Mouse (Mus musculus): ENCODE results near the gene Car11. TPM values are rescaled to one million over a fixed set of nuclear protein-coding genes. Genes with fewer than 3 reads are reported as not detected.

Gene Car11
- polyA plus RNA-seq, 1 experiment from 2014 or later, result 3.3 TPM

GRCm38 (mm10) chr7:45701607-45702006 lies 2.0 kb downstream of the Car11 start:
- Histone ChIP-seq H3K36me3 (ENCODE audit: control insufficient read depth, insufficient read depth, low read length) (no peaks in the 10 kb centered on the region), H3K27me3 (ENCODE audit: control insufficient read depth, insufficient read depth, low read depth, low read length) (peaks cover 30% of the 10 kb centered on the region), H3K9ac (ENCODE audit: low read length) (no peak overlapping the region), H3K4me2 (ENCODE audit: low read depth, low read length) (no peak overlapping the region), H3K4me1 (replicated peaks; ENCODE audit: control insufficient read depth, insufficient read depth, low read length) (peaks cover 33% of the 10 kb centered on the region), H3K9me3 (ENCODE audit: control insufficient read depth, low read length) (no peaks in the 10 kb centered on the region), H3K4me3 (ENCODE audit: low read length) (no peak overlapping the region), H3K27ac (ENCODE audit: low read length) (no peak overlapping the region)
- ATAC-seq (ENCODE audit: low read depth), result no peak
- 87% methylated on average over 11 of the region's 11 CpGs for WGBS

DNA sequence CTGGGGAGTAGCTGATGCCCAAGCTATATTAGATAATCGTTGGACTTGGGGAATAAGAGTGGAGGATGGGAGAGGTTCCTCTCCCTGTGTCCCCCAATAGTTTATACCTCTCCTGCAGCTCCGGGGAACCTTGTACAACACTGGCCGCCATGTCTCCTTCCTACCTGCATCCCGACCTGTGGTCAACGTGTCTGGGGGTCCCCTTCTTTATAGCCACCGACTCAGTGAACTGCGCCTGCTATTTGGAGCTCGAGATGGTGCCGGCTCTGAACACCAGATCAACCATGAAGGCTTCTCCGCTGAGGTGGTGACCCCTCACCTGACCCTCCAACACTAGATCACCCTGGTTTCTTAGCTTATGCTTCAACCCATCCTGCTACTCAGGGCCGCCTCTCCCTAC lies 2.7 kb downstream of the Car11 start:
- no peak overlapping the region for H3K27ac ChIP-seq (ENCODE audit: low read length)
- peaks cover 30% of the 10 kb centered on the region for H3K27me3 ChIP-seq (ENCODE audit: control insufficient read depth, insufficient read depth, low read depth, low read length)
- no peaks in the 10 kb centered on the region for H3K36me3 ChIP-seq (ENCODE audit: control insufficient read depth, insufficient read depth, low read length)
- no peak overlapping the region for H3K9ac ChIP-seq (ENCODE audit: low read length)
- H3K4me2 ChIP-seq (ENCODE audit: low read depth, low read length), result no peak overlapping the region
- H3K4me3 ChIP-seq (ENCODE audit: low read length), result no peak overlapping the region
- H3K9me3 ChIP-seq (ENCODE audit: control insufficient read depth, low read length), result no peaks in the 10 kb centered on the region
- peaks cover 37% of the 10 kb centered on the region for H3K4me1 ChIP-seq (replicated peaks; ENCODE audit: control insufficient read depth, insufficient read depth, low read length)
- WGBS, result 93% methylated on average over 11 of the region's 11 CpGs
- ATAC-seq (ENCODE audit: low read depth), result no peak

DNA sequence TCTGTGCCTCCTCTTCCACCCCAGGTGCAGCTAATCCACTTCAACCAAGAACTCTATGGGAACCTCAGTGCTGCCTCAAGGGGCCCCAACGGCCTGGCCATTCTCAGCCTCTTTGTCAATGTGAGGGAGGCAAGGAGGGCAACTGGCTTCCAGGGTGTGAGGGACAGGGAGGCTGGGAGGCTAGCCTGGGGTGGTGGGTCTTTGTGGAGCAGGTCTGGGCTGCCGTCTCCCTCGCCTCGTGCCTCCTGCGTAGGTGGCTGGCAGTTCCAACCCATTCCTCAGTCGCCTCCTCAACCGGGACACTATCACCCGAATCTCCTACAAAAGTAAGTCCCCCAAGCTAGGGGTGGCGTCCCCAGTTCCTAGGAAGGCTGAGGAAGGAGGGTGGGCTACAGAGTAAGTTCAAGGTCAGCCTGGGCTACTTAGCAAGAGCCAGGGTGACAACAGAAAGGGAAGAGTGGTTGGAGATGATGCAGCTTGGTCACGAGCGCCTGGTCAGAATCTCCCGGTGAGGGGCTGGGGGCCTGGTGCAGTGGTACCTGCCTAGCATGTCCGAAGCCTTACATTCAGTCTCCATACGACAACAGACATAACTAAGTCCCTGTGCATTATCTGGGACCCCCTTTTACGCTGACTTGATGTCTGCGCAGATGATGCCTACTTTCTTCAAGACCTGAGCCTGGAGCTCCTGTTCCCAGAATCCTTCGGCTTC lies 3.3 kb downstream of the Car11 start:
- WGBS, result 85% methylated on average over 17 of the region's 17 CpGs
- peaks cover 43% of the 10 kb centered on the region for H3K4me1 ChIP-seq (replicated peaks; ENCODE audit: control insufficient read depth, insufficient read depth, low read length)
- no peak overlapping the region for H3K9ac ChIP-seq (ENCODE audit: low read length)
- no peak overlapping the region; the same call in 1 of the 2 replicates for H3K4me2 ChIP-seq (ENCODE audit: low read depth, low read length)
- H3K36me3 ChIP-seq (ENCODE audit: control insufficient read depth, insufficient read depth, low read length), result no peaks in the 10 kb centered on the region
- H3K27ac ChIP-seq (ENCODE audit: low read length), result no peak overlapping the region
- peaks cover 30% of the 10 kb centered on the region for H3K27me3 ChIP-seq (ENCODE audit: control insufficient read depth, insufficient read depth, low read depth, low read length)
- H3K4me3 ChIP-seq (ENCODE audit: low read length), result no peak overlapping the region
- no peaks in the 10 kb centered on the region for H3K9me3 ChIP-seq (ENCODE audit: control insufficient read depth, low read length)
- no peak for ATAC-seq (ENCODE audit: low read depth)

- peak overlapping the region; percentile 68 for H3K4me3 ChIP-seq (ENCODE audit: low read length)
- peaks cover 50% of the 10 kb centered on the region for H3K4me1 ChIP-seq (replicated peaks; ENCODE audit: control insufficient read depth, insufficient read depth, low read length)
- 35% methylated on average over 12 of the region's 12 CpGs for WGBS
- no peaks in the 10 kb centered on the region for H3K36me3 ChIP-seq (ENCODE audit: control insufficient read depth, insufficient read depth, low read length)
- H3K9ac ChIP-seq (ENCODE audit: low read length), result peak overlapping the region; percentile 60
- ATAC-seq (ENCODE audit: low read depth), result no peak
- H3K27me3 ChIP-seq (ENCODE audit: control insufficient read depth, insufficient read depth, low read depth, low read length), result peaks cover 25% of the 10 kb centered on the region
- H3K27ac ChIP-seq (ENCODE audit: low read length), result peak overlapping the region; percentile 79
- no peaks in the 10 kb centered on the region for H3K9me3 ChIP-seq (ENCODE audit: control insufficient read depth, low read length)
- peak overlapping the region; percentile 97 for H3K4me2 ChIP-seq (ENCODE audit: low read depth, low read length)
Measured at GRCm38 (mm10) chr7:45703521-45704033, 3.9 kb downstream of the Car11 start.

DNA sequence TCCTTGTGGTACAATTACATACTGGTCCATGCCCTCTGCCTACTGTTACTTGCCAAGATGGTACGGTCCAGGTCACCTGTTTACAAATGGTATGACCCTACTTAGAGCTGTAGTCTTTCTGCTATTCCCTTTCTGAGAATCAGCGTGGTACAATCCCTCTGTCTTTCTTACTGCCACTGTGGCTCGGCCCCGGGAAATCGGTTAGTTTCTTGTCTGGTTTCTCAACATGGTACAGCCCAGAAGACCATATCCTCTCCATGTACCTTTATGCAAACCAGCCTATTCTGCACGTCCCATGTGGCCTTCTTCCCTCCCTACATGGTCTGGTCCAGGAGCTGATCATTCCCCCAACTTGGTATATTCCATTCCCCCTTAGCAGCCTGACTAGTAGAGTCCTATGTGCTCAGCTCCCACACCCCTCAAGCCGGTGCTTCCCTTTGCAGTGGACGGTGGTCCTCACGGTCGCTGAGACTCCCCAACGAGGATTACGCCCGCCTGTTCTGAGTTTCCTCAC lies 4.5 kb downstream of the Car11 start:
- peak overlapping the region; percentile 79 for H3K27ac ChIP-seq (ENCODE audit: low read length)
- H3K4me3 ChIP-seq (ENCODE audit: low read length), result peak overlapping the region; percentile 68

GRCm38 (mm10) chr7:45704730-45705442 lies 5.2 kb downstream of the Car11 start, which contains the start of gene Dbp:
TSS of gene Dbp (plus strand) at chr7:45705088.
- H3K4me2 ChIP-seq (ENCODE audit: low read depth, low read length), result peak within 1 kb of the TSS; percentile 97
- H3K9me3 ChIP-seq (ENCODE audit: control insufficient read depth, low read length), result no peaks in the 10 kb centered on the region
- peak within 1 kb of the TSS; percentile 79 for H3K27ac ChIP-seq (ENCODE audit: low read length)
- peak within 1 kb of the TSS; percentile 68 for H3K4me3 ChIP-seq (ENCODE audit: low read length)
- H3K4me1 ChIP-seq (replicated peaks; ENCODE audit: control insufficient read depth, insufficient read depth, low read length), result peaks cover 50% of the 10 kb centered on the region
- peak; percentile 91 for ATAC-seq (ENCODE audit: low read depth)
- peak within 1 kb of the TSS; percentile 80 for H3K9ac ChIP-seq (ENCODE audit: low read length)
- under 1% methylated on average over 36 of the region's 36 CpGs for WGBS
- H3K27me3 ChIP-seq (ENCODE audit: control insufficient read depth, insufficient read depth, low read depth, low read length), result peaks cover 13% of the 10 kb centered on the region
- no peaks in the 10 kb centered on the region for H3K36me3 ChIP-seq (ENCODE audit: control insufficient read depth, insufficient read depth, low read length)

More for the DNA sequence above, 4.5 kb downstream of the Car11 start:
- no peaks in the 10 kb centered on the region for H3K36me3 ChIP-seq (ENCODE audit: control insufficient read depth, insufficient read depth, low read length)
- no peaks in the 10 kb centered on the region for H3K9me3 ChIP-seq (ENCODE audit: control insufficient read depth, low read length)
- WGBS, result 2% methylated on average over 13 of the region's 13 CpGs
- peak overlapping the region; percentile 60 for H3K9ac ChIP-seq (ENCODE audit: low read length)
- H3K4me1 ChIP-seq (replicated peaks; ENCODE audit: control insufficient read depth, insufficient read depth, low read length), result peaks cover 50% of the 10 kb centered on the region
- H3K27me3 ChIP-seq (ENCODE audit: control insufficient read depth, insufficient read depth, low read depth, low read length), result peaks cover 21% of the 10 kb centered on the region
- peak; percentile 44 for ATAC-seq (ENCODE audit: low read depth)
- H3K4me2 ChIP-seq (ENCODE audit: low read depth, low read length), result peak overlapping the region; percentile 97

GRCm38 (mm10) chr7:45705443-45705864 lies 5.8 kb downstream of the Car11 start:
- ATAC-seq (ENCODE audit: low read depth), result no peak
- Histone ChIP-seq H3K36me3 (ENCODE audit: control insufficient read depth, insufficient read depth, low read length) (no peaks in the 10 kb centered on the region), H3K9ac (ENCODE audit: low read length) (peak overlapping the region; percentile 80), H3K4me2 (ENCODE audit: low read depth, low read length) (peak overlapping the region; percentile 97), H3K9me3 (ENCODE audit: control insufficient read depth, low read length) (no peaks in the 10 kb centered on the region), H3K27me3 (ENCODE audit: control insufficient read depth, insufficient read depth, low read depth, low read length) (peaks cover 8% of the 10 kb centered on the region), H3K4me1 (replicated peaks; ENCODE audit: control insufficient read depth, insufficient read depth, low read length) (peaks cover 45% of the 10 kb centered on the region), H3K27ac (ENCODE audit: low read length) (peak overlapping the region; percentile 78), H3K4me3 (ENCODE audit: low read length) (peak overlapping the region; percentile 68)
- WGBS, result 2% methylated on average over 21 of the region's 21 CpGs

- Histone ChIP-seq H3K27me3 (ENCODE audit: control insufficient read depth, insufficient read depth, low read depth, low read length) (peaks cover 5% of the 10 kb centered on the region; the same call in 1 of the 2 replicates), H3K27ac (ENCODE audit: low read length) (peak overlapping the region; percentile 78), H3K4me2 (ENCODE audit: low read depth, low read length) (peak overlapping the region; percentile 97), H3K9ac (ENCODE audit: low read length) (peak overlapping the region; percentile 80), H3K4me3 (ENCODE audit: low read length) (peak overlapping the region; percentile 68), H3K36me3 (ENCODE audit: control insufficient read depth, insufficient read depth, low read length) (peaks cover 3% of the 10 kb centered on the region; the same call in 1 of the 2 replicates), H3K9me3 (ENCODE audit: control insufficient read depth, low read length) (no peaks in the 10 kb centered on the region), H3K4me1 (replicated peaks; ENCODE audit: control insufficient read depth, insufficient read depth, low read length) (peaks cover 42% of the 10 kb centered on the region)
- ATAC-seq (ENCODE audit: low read depth), result no peak
- 0% methylated on average over 7 of the region's 7 CpGs for WGBS
Measured at GRCm38 (mm10) chr7:45705873-45706281, 6.2 kb downstream of the Car11 start.

Measured in lung, embryonic 16.5 days (tissue).